In genomic region chr11:101174389-101174745, GRCm38 (mm10) we compare ENCODE assay signal across 8 mouse cellular contexts. TPM values are rescaled to one million over a fixed set of nuclear protein-coding genes. Genes with fewer than 3 reads are reported as not detected.
A peak's percentile ranks its signal among the peaks of the same experiment; 100 is the strongest.
DNase-seq lines count a peak whose midpoint lies in the region; ATAC-seq lines count a peak whose summit lies in the region.

No protein-coding gene starts in this region.

- no peak for ATAC-seq in hindbrain, embryonic 11.5 days (ENCODE audit: low FRiP score)
- no peak for ATAC-seq in midbrain, embryonic 12.5 days (ENCODE audit: low FRiP score, low read depth)

- 27% methylated on average over 9 of the region's 9 CpGs for WGBS in hindbrain, embryonic 11.5 days
- WGBS in midbrain, embryonic 12.5 days = 27% methylated on average over 9 of the region's 9 CpGs

- H3K4me1 ChIP-seq in hindbrain, embryonic 11.5 days (replicated peaks; ENCODE audit: control insufficient read depth, insufficient read depth, low read length) = peaks cover 31% of the 10 kb centered on the region; the same call in 1 of the 2 replicates
- peaks cover 67% of the 10 kb centered on the region for H3K4me1 ChIP-seq in midbrain, embryonic 12.5 days

- H3K27ac ChIP-seq in hindbrain, embryonic 11.5 days (ENCODE audit: low read depth, low read length) = no peak overlapping the region
- peak overlapping the region; percentile 49 for H3K27ac ChIP-seq in midbrain, embryonic 12.5 days (replicated peaks)

- H3K4me3 ChIP-seq in hindbrain, embryonic 11.5 days (ENCODE audit: low read depth, low read length) = peak overlapping the region; percentile 28
- H3K4me3 ChIP-seq in midbrain, embryonic 12.5 days = peak overlapping the region; percentile 36

- peak overlapping the region; percentile 35; the same call in 1 of the 2 replicates for H3K9ac ChIP-seq in hindbrain, embryonic 11.5 days (ENCODE audit: low read depth, low read length)
- peak overlapping the region; percentile 54 for H3K9ac ChIP-seq in midbrain, embryonic 12.5 days (replicated peaks)

- peak overlapping the region; percentile 73 for H3K4me2 ChIP-seq in hindbrain, embryonic 11.5 days (replicated peaks; ENCODE audit: low read depth, low read length)
- H3K4me2 ChIP-seq in midbrain, embryonic 12.5 days (replicated peaks) = peak overlapping the region; percentile 59

- H3K36me3 ChIP-seq in hindbrain, embryonic 11.5 days (ENCODE audit: control insufficient read depth, insufficient read depth, low read length) = no peaks in the 10 kb centered on the region
- H3K36me3 ChIP-seq in midbrain, embryonic 12.5 days = no peaks in the 10 kb centered on the region

- no peaks in the 10 kb centered on the region for H3K9me3 ChIP-seq in hindbrain, embryonic 11.5 days (ENCODE audit: control insufficient read depth, low read length)
- no peaks in the 10 kb centered on the region for H3K9me3 ChIP-seq in midbrain, embryonic 12.5 days

- peaks cover 70% of the 10 kb centered on the region for H3K27me3 ChIP-seq in hindbrain, embryonic 11.5 days (ENCODE audit: control insufficient read depth, insufficient read depth, low read length)
- peaks cover 83% of the 10 kb centered on the region for H3K27me3 ChIP-seq in midbrain, embryonic 12.5 days

- DNase-seq in kidney, postnatal 10 days = peak; percentile 63
- DNase-seq in kidney, adult 9 months = no peak
- DNase-seq in cerebellum, postnatal 25 days = peak; percentile 66 to 78
- DNase-seq in hindbrain, embryonic 11.5 days (ENCODE audit: low spot score) = no peak
- no peak for DNase-seq in layer of hippocampus, adult 8-10 months (ENCODE audit: low spot score in 2 of 2)
- no peak for DNase-seq in layer of hippocampus, adult 11-12 months (ENCODE audit: low spot score)
- no peak for DNase-seq in ovary, postnatal 36 days (ENCODE audit: low spot score)

RNA-seq across cellular contexts. Expression of gene Ccr10, which starts 0.9 kb away (rescaled TPM):
- 0.19 TPM in 1 of 2 replicates, not detected in the other for polyA plus RNA-seq in hindbrain, embryonic 11.5 days (2014; fragmentation: Nextera tagmentation; extraction: Ambion mirVana)
- 0.10 and 0.17 TPM in 2 replicates for polyA plus RNA-seq in midbrain, embryonic 12.5 days (2016; fragmentation: Nextera tagmentation; extraction: Ambion mirVana)
- total RNA-seq in layer of hippocampus, adult 8-10 months (2022) = under 1 TPM; 0.31 to 0.50 (median 0.35) TPM

RNA-seq across cellular contexts. Expression of gene Plekhh3, which starts 3.2 kb away (rescaled TPM):
- polyA plus RNA-seq in hindbrain, embryonic 11.5 days (2014; fragmentation: Nextera tagmentation; extraction: Ambion mirVana) = 7.7 and 8.2 TPM in 2 replicates
- polyA plus RNA-seq in midbrain, embryonic 12.5 days (2016; fragmentation: Nextera tagmentation; extraction: Ambion mirVana) = 12.3 and 12.6 TPM in 2 replicates
- 10 to 100 TPM; 13.6 to 16.9 (median 15.6) TPM for total RNA-seq in layer of hippocampus, adult 8-10 months (2022)

RNA-seq across cellular contexts. Expression of gene Cntnap1, which starts 4.0 kb away (rescaled TPM):
- polyA plus RNA-seq in hindbrain, embryonic 11.5 days (2014; fragmentation: Nextera tagmentation; extraction: Ambion mirVana) = 0.29 and 0.39 TPM in 2 replicates
- polyA plus RNA-seq in midbrain, embryonic 12.5 days (2016; fragmentation: Nextera tagmentation; extraction: Ambion mirVana) = 0.74 and 0.94 TPM in 2 replicates
- total RNA-seq in layer of hippocampus, adult 8-10 months (2022) = 100 to 1,000 TPM; 157 to 185 (median 168) TPM

RNA-seq across cellular contexts. Expression of gene Tubg2, which starts 18.7 kb away (rescaled TPM):
- polyA plus RNA-seq in hindbrain, embryonic 11.5 days (2014; fragmentation: Nextera tagmentation; extraction: Ambion mirVana) = 5.5 and 5.7 TPM in 2 replicates
- 9.0 and 10.3 TPM in 2 replicates for polyA plus RNA-seq in midbrain, embryonic 12.5 days (2016; fragmentation: Nextera tagmentation; extraction: Ambion mirVana)
- total RNA-seq in layer of hippocampus, adult 8-10 months (2022) = 10 to 100 TPM; 32.9 to 43.5 (median 38.2) TPM

RNA-seq across cellular contexts. Expression of gene Ezh1, which starts 51.9 kb away (rescaled TPM):
- 11.1 and 11.5 TPM in 2 replicates for polyA plus RNA-seq in hindbrain, embryonic 11.5 days (2014; fragmentation: Nextera tagmentation; extraction: Ambion mirVana)
- 12.6 and 14.4 TPM in 2 replicates for polyA plus RNA-seq in midbrain, embryonic 12.5 days (2016; fragmentation: Nextera tagmentation; extraction: Ambion mirVana)
- 10 to 100 TPM; 63.5 to 88.1 (median 77.5) TPM for total RNA-seq in layer of hippocampus, adult 8-10 months (2022)

Comparison
In these comparisons a context has a peak if more than half of its experiments do, and no peak if none do; other contexts are left out.
1. DNase-seq: peak in kidney, postnatal 10 days (single experiment) and cerebellum, postnatal 25 days (2 of 2); none in kidney, adult 9 months (single experiment), hindbrain, embryonic 11.5 days (single experiment), layer of hippocampus, adult 8-10 months (0 of 2), layer of hippocampus, adult 11-12 months (single experiment) and ovary, postnatal 36 days (single experiment).